In genomic region chr11:80183705-80184255, GRCm38 (mm10) we compare ENCODE assay signal across 8 mouse cellular contexts. TPM values are rescaled to one million over a fixed set of nuclear protein-coding genes. Genes with fewer than 3 reads are reported as not detected.
DNase-seq lines count a peak whose midpoint lies in the region; ATAC-seq and TF ChIP-seq lines count a peak whose summit lies in the region.

Rnf135 (plus strand) TSS chr11:80183851.

- peak within 1 kb of the TSS; percentile 65 for H3K4me3 ChIP-seq in embryonic facial prominence, embryonic 13.5 days
- H3K4me3 ChIP-seq in kidney, adult 2 months (ENCODE audit: insufficient read depth, low read depth, low read length): peak within 1 kb of the TSS; percentile 96
- H3K4me3 ChIP-seq in limb, embryonic 11.5 days (ENCODE audit: low read depth, low read length): peak within 1 kb of the TSS; percentile 44
- peak within 1 kb of the TSS; percentile 47 for H3K4me3 ChIP-seq in midbrain, embryonic 13.5 days (replicated peaks)
- peak within 1 kb of the TSS; percentile 69 for H3K4me3 ChIP-seq in small intestine, adult 2 months (ENCODE audit: low read depth, low read length)

- H3K36me3 ChIP-seq in embryonic facial prominence, embryonic 13.5 days: no peaks in the 10 kb centered on the region
- no peaks in the 10 kb centered on the region for H3K36me3 ChIP-seq in kidney, adult 2 months (ENCODE audit: control insufficient read depth, insufficient read depth, low read length)
- no peaks in the 10 kb centered on the region for H3K36me3 ChIP-seq in limb, embryonic 11.5 days (ENCODE audit: control insufficient read depth, insufficient read depth, low read length)
- no peaks in the 10 kb centered on the region for H3K36me3 ChIP-seq in midbrain, embryonic 13.5 days
- 0 out of 2 replicates have a peak, but pooled peaks cover 2% of the 10 kb centered on the region for H3K36me3 ChIP-seq in small intestine, adult 2 months (ENCODE audit: control insufficient read depth, insufficient read depth, low read length)

- no peak for TF ChIP-seq CTCF in kidney, adult 2 months (conservative IDR thresholded peaks at IDR 0.05; ENCODE audit: insufficient read depth, insufficient read length, low read depth, low read length)
- TF ChIP-seq CTCF in small intestine, adult 2 months (IDR thresholded peaks at IDR 0.05; ENCODE audit: extremely low read depth, insufficient read length, insufficient replicate concordance, low read depth, low read length): no peak

- peak within 1 kb of the TSS; percentile 84 for H3K9ac ChIP-seq in embryonic facial prominence, embryonic 13.5 days
- peak within 1 kb of the TSS; percentile 74 for H3K9ac ChIP-seq in limb, embryonic 11.5 days (ENCODE audit: low read length)
- H3K9ac ChIP-seq in midbrain, embryonic 13.5 days (replicated peaks): peak within 1 kb of the TSS; percentile 67

- peak within 1 kb of the TSS; percentile 78 for H3K4me2 ChIP-seq in embryonic facial prominence, embryonic 13.5 days
- peak within 1 kb of the TSS; percentile 64 for H3K4me2 ChIP-seq in limb, embryonic 11.5 days (ENCODE audit: low read depth, severe bottlenecking)
- H3K4me2 ChIP-seq in midbrain, embryonic 13.5 days (replicated peaks): peak within 1 kb of the TSS; percentile 60

- ATAC-seq in embryonic facial prominence, embryonic 13.5 days (ENCODE audit: insufficient number of reproducible peaks, insufficient read depth, low FRiP score, low TSS enrichment, low read depth): peak; percentile 56; the same call in 1 of the 2 replicates
- 0 out of 2 replicates have a peak, but pooled peaks have one; percentile 62 for ATAC-seq in limb, embryonic 11.5 days (ENCODE audit: insufficient number of reproducible peaks, low FRiP score, low TSS enrichment, low read depth)
- peak; percentile 63 for ATAC-seq in midbrain, embryonic 13.5 days

- TF ChIP-seq POLR2A in kidney, adult 2 months (IDR thresholded peaks at IDR 0.05; ENCODE audit: low read depth, low read length): peak; percentile 92
- TF ChIP-seq POLR2A in small intestine, adult 2 months (IDR thresholded peaks at IDR 0.05; ENCODE audit: low read depth, low read length): peak; percentile 90

- peaks cover 5% of the 10 kb centered on the region; the same call in 1 of the 2 replicates for H3K4me1 ChIP-seq in embryonic facial prominence, embryonic 13.5 days
- H3K4me1 ChIP-seq in kidney, adult 2 months (ENCODE audit: control insufficient read depth, insufficient read depth, low read length): no peaks in the 10 kb centered on the region; the same call in 1 of the 2 replicates
- H3K4me1 ChIP-seq in limb, embryonic 11.5 days (ENCODE audit: control insufficient read depth, insufficient read depth, low read length): no peaks in the 10 kb centered on the region
- peaks cover 10% of the 10 kb centered on the region; the same call in 1 of the 2 replicates for H3K4me1 ChIP-seq in midbrain, embryonic 13.5 days (replicated peaks)
- no peaks in the 10 kb centered on the region for H3K4me1 ChIP-seq in small intestine, adult 2 months (ENCODE audit: control insufficient read depth, insufficient read depth, insufficient read length, low read length)

- H3K27me3 ChIP-seq in embryonic facial prominence, embryonic 13.5 days: no peaks in the 10 kb centered on the region
- H3K27me3 ChIP-seq in kidney, adult 2 months (replicated peaks; ENCODE audit: control insufficient read depth, insufficient read depth, low read length): no peaks in the 10 kb centered on the region
- H3K27me3 ChIP-seq in limb, embryonic 11.5 days (ENCODE audit: control insufficient read depth, insufficient read depth, low read length): no peaks in the 10 kb centered on the region
- no peaks in the 10 kb centered on the region for H3K27me3 ChIP-seq in midbrain, embryonic 13.5 days
- no peaks in the 10 kb centered on the region for H3K27me3 ChIP-seq in small intestine, adult 2 months (ENCODE audit: control insufficient read depth, insufficient read depth, low read length)

- peak; percentile 95 for DNase-seq in 3134 (ENCODE audit: extremely low read depth, insufficient read length, low spot score)
- DNase-seq in adrenal gland, postnatal 4 days (ENCODE audit: low spot score in 2 of 2): peak; percentile 72 to 87
- DNase-seq in heart, adult 18-20 months: peak; percentile 96 to 98
- DNase-seq in kidney, adult 2 months: peak; percentile 97
- peak; percentile 81 for DNase-seq in limb, embryonic 11.5 days (ENCODE audit: low spot score)

- peak within 1 kb of the TSS; percentile 85 for H3K27ac ChIP-seq in embryonic facial prominence, embryonic 13.5 days
- H3K27ac ChIP-seq in kidney, adult 2 months (ENCODE audit: insufficient read depth, low read depth, low read length): peak within 1 kb of the TSS; percentile 95
- no peak within 1 kb of the TSS; the same call in 1 of the 2 replicates for H3K27ac ChIP-seq in limb, embryonic 11.5 days (replicated peaks; ENCODE audit: low read depth, low read length)
- H3K27ac ChIP-seq in midbrain, embryonic 13.5 days: peak within 1 kb of the TSS; percentile 9; the same call in 1 of the 2 replicates
- H3K27ac ChIP-seq in small intestine, adult 2 months (ENCODE audit: insufficient read depth, low read depth, low read length): peak within 1 kb of the TSS; percentile 73

- 1% methylated on average over 33 of the region's 33 CpGs for WGBS in embryonic facial prominence, embryonic 13.5 days
- WGBS in kidney, adult 2 months: under 1% methylated on average over 33 of the region's 33 CpGs
- 2% methylated on average over 33 of the region's 33 CpGs for WGBS in limb, embryonic 11.5 days
- WGBS in midbrain, embryonic 13.5 days: 1% methylated on average over 33 of the region's 33 CpGs
- WGBS in small intestine, adult 2 months: under 1% methylated on average over 33 of the region's 33 CpGs

- H3K9me3 ChIP-seq in embryonic facial prominence, embryonic 13.5 days: no peaks in the 10 kb centered on the region
- no peaks in the 10 kb centered on the region for H3K9me3 ChIP-seq in limb, embryonic 11.5 days (ENCODE audit: control insufficient read depth, low read length)
- no peaks in the 10 kb centered on the region for H3K9me3 ChIP-seq in midbrain, embryonic 13.5 days

RNA-seq across cellular contexts. Expression of gene Rnf135, which starts in this region (rescaled TPM):
- 10 to 100 TPM; 16.0 to 16.2 TPM for total RNA-seq in adrenal gland, postnatal 4 days (2021)
- 6.3 and 8.1 TPM in 2 replicates for polyA plus RNA-seq in embryonic facial prominence, embryonic 13.5 days (2015; fragmentation: Nextera tagmentation; extraction: Ambion mirVana)
- total RNA-seq in heart, adult 18-20 months (2021): 1 to 10 TPM; 5.4 to 5.7 TPM
- polyA plus RNA-seq in kidney, adult 2 months (2012; rRNA removed): 7.0 and 7.6 TPM in 2 replicates
- 2.8 and 3.8 TPM in 2 replicates for polyA plus RNA-seq in limb, embryonic 11.5 days (2014; fragmentation: Nextera tagmentation; extraction: Ambion mirVana)
- polyA plus RNA-seq in midbrain, embryonic 13.5 days (2015; fragmentation: Nextera tagmentation; extraction: Ambion mirVana): 2.6 and 3.1 TPM in 2 replicates
- polyA plus RNA-seq in small intestine, adult 2 months (2012; rRNA removed): 4.3 and 5.9 TPM in 2 replicates

Comparison
In these comparisons a context has a peak if more than half of its experiments do, and no peak if none do; other contexts are left out.
1. H3K4me3 ChIP-seq: peak in every context shown above with its lines; median percentile 96 in kidney, adult 2 months; 69 in small intestine, adult 2 months; 65 in embryonic facial prominence, embryonic 13.5 days; 47 in midbrain, embryonic 13.5 days; 44 in limb, embryonic 11.5 days.